Mouse (Mus musculus): ENCODE data around the gene Gbf1. TPM values are rescaled to one million over a fixed set of nuclear protein-coding genes. Genes with fewer than 3 reads are reported as not detected.

The Gbf1 gene
- polyA plus RNA-seq, 1 experiment from 2014 or later = 57.4 TPM

GRCm38 (mm10) chr19:46317546-46317885 lies 165.2 kb downstream of the Gbf1 start:
- H3K27ac ChIP-seq = no peak overlapping the region
- ATAC-seq (ENCODE audit: insufficient number of reproducible peaks, insufficient read depth, low FRiP score, low TSS enrichment, low read depth) = no peak
- peaks cover 100% of the 10 kb centered on the region for H3K27me3 ChIP-seq
- H3K9ac ChIP-seq (replicated peaks) = peak overlapping the region; percentile 59
- H3K4me2 ChIP-seq = peak overlapping the region; percentile 73
- under 1% methylated on average over 47 of the region's 48 CpGs for WGBS
- H3K36me3 ChIP-seq = 0 out of 2 replicates have a peak, but pooled peaks cover 2% of the 10 kb centered on the region
- H3K4me1 ChIP-seq (replicated peaks) = peaks cover 32% of the 10 kb centered on the region
- peak overlapping the region; percentile 49 for H3K4me3 ChIP-seq (replicated peaks)
- no peaks in the 10 kb centered on the region for H3K9me3 ChIP-seq

GRCm38 (mm10) chr19:46318031-46318471 lies 165.7 kb downstream of the Gbf1 start:
- Histone ChIP-seq H3K9me3 (no peaks in the 10 kb centered on the region), H3K4me1 (replicated peaks) (peaks cover 32% of the 10 kb centered on the region), H3K36me3 (no peaks in the 10 kb centered on the region), H3K27ac (no peak overlapping the region), H3K27me3 (peaks cover 100% of the 10 kb centered on the region), H3K9ac (replicated peaks) (peak overlapping the region; percentile 59), H3K4me3 (replicated peaks) (peak overlapping the region; percentile 49), H3K4me2 (peak overlapping the region; percentile 73)
- no peak for ATAC-seq (ENCODE audit: insufficient number of reproducible peaks, insufficient read depth, low FRiP score, low TSS enrichment, low read depth)
- WGBS = 3% methylated on average over 42 of the region's 42 CpGs

DNA sequence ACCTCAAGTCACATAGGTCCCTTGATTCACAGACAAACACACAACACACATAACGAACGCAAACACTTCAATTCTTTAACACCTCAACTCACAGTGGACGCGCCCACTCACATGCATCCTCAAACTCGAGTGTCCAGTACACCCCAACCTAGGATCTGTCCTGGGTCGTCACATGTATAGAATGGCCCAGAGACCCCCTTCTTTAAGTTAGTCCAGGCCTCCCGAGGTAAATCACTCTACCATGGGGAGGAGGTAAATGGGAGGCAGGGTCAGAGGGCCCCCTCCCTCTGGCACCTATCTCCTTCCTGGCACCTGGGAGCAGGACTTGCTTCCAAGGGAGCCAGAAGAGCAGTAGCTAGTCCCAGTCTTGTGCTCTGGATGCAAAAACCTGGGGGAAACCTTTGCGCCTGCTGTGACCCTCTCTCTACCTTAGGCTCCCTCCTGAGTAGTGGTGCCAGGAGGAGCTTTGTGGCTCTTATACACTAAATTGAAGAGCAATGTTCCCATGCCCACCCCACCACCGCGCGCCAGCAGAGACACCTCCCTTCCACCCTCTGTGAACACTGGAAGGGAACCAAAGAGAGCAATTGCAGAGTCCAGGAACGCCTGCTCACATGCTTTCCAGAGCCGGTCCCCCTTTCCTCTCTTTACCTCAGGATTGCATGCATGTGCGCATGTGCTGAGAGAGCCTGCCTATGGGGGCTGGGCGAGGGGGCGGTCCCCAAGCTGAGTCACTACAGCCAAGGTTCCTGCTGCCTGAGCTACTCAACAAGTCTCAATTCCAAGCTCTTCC lies 166.5 kb downstream of the Gbf1 start:
- no peaks in the 10 kb centered on the region for H3K9me3 ChIP-seq
- H3K27me3 ChIP-seq = peaks cover 100% of the 10 kb centered on the region
- ATAC-seq (ENCODE audit: insufficient number of reproducible peaks, insufficient read depth, low FRiP score, low TSS enrichment, low read depth) = no peak
- peak overlapping the region; percentile 49 for H3K4me3 ChIP-seq (replicated peaks)
- H3K4me2 ChIP-seq = peak overlapping the region; percentile 39
- WGBS = 13% methylated on average over 16 of the region's 16 CpGs
- no peaks in the 10 kb centered on the region for H3K36me3 ChIP-seq
- H3K9ac ChIP-seq (replicated peaks) = no peak overlapping the region
- peaks cover 32% of the 10 kb centered on the region for H3K4me1 ChIP-seq (replicated peaks)
- no peak overlapping the region for H3K27ac ChIP-seq

- H3K27me3 ChIP-seq = peaks cover 100% of the 10 kb centered on the region
- H3K4me1 ChIP-seq (replicated peaks) = peaks cover 29% of the 10 kb centered on the region
- no peak overlapping the region for H3K4me3 ChIP-seq (replicated peaks)
- 78% methylated on average over 8 of the region's 8 CpGs for WGBS
- no peak for ATAC-seq (ENCODE audit: insufficient number of reproducible peaks, insufficient read depth, low FRiP score, low TSS enrichment, low read depth)
- H3K9me3 ChIP-seq = no peaks in the 10 kb centered on the region
- H3K36me3 ChIP-seq = no peaks in the 10 kb centered on the region
- no peak overlapping the region for H3K9ac ChIP-seq (replicated peaks)
- H3K27ac ChIP-seq = no peak overlapping the region
- no peak overlapping the region for H3K4me2 ChIP-seq
Observed at GRCm38 (mm10) chr19:46320076-46320785, 167.9 kb downstream of the Gbf1 start.

DNA sequence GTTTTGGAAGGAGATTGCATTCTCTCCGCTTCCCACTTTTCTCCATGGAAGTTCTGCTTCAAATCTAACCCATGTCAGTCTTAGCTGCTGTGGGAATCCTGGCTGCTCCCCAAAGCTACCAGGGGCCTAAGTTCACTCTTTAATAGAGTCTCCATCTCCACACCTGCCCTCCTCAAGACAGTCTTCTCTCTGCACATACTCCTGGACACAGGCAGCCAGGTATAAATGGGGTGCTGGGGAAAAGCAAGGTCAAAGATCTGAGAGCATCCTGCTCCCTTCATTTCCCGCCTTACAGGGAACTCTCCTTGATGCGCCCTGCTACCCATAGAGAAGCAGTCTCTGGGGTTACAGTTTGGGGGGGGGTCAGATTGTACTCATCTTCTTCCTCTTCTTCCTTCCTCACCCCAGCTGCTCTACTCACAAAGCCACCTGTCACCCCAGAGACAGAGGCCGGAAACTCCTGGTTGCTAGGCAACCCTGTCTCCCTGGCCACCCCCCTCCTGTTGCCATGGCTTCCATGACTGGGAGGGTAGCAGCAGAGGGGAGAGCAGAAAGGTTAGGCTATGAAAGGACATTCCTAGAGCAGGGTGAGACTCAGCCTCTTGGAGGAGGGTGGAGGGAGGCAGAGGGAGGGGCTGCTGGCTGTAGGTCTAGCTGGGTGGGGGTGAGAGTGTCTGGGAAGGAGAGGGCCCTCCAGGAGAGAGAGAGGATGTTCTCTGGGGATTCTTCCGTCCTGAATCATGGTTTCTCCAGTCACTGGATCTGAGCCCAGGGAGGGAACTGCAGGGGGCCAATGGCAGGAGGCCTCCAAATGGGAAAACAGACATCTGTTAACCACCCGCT lies 169.0 kb downstream of the Gbf1 start:
- Histone ChIP-seq H3K9ac (replicated peaks) (peak overlapping the region; percentile 28; the same call in 1 of the 2 replicates), H3K4me2 (no peak overlapping the region), H3K36me3 (no peaks in the 10 kb centered on the region), H3K27ac (no peak overlapping the region), H3K4me3 (replicated peaks) (no peak overlapping the region), H3K9me3 (no peaks in the 10 kb centered on the region), H3K4me1 (replicated peaks) (peaks cover 30% of the 10 kb centered on the region), H3K27me3 (peaks cover 100% of the 10 kb centered on the region)
- no peak for ATAC-seq (ENCODE audit: insufficient number of reproducible peaks, insufficient read depth, low FRiP score, low TSS enrichment, low read depth)
- 33% methylated on average over 6 of the region's 6 CpGs for WGBS

DNA sequence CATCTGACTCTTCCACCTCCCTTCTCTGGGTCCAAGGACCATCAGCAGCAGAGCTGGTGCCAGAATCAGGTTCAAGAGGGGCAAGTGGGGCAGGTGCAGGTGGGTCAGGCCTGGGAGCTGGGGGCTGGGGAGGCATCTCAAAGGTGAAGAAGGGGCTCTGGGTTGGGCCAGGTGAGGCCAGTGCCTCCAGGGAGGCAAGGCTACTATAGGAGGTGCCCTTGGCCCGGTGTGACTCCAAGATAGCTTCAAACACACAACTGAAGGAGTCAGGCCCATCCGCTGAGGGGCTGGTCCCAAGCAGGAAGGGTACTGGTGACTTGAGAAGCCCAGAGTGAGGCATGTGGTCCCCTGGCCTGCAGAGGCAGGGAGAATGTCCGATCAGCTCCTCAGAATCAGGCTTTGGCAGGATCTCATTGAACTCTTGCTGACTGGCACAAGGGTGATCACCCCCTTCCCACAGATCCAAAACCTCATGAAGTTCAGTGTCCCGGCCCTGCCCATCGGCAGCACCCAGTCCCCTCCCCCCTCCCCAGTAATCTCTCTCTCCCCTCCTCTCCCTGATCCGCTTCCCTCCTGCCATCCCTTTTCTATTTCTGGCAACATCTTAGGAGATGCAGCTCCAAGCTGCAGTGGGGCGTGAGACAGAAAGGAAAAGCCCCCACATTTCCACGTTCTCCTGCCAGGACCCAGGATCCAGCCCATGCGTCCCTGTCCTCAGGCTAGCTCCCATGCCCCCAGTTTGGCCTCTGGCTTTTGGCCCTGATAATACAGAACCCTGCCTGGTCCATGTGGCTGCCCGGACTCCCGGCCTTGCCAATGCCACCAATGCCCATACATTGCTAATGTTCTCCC lies 170.1 kb downstream of the Gbf1 start:
- Histone ChIP-seq H3K4me3 (replicated peaks) (no peak overlapping the region), H3K9me3 (no peaks in the 10 kb centered on the region), H3K27me3 (peaks cover 100% of the 10 kb centered on the region), H3K27ac (no peak overlapping the region), H3K36me3 (no peaks in the 10 kb centered on the region), H3K9ac (replicated peaks) (no peak overlapping the region), H3K4me2 (no peak overlapping the region), H3K4me1 (replicated peaks) (peaks cover 34% of the 10 kb centered on the region)
- WGBS = 57% methylated on average over 11 of the region's 11 CpGs
- ATAC-seq (ENCODE audit: insufficient number of reproducible peaks, insufficient read depth, low FRiP score, low TSS enrichment, low read depth) = no peak

- Histone ChIP-seq H3K27ac (no peak overlapping the region), H3K27me3 (peaks cover 99% of the 10 kb centered on the region), H3K4me3 (replicated peaks) (no peak overlapping the region), H3K9me3 (no peaks in the 10 kb centered on the region), H3K9ac (replicated peaks) (no peak overlapping the region), H3K4me2 (no peak overlapping the region), H3K36me3 (no peaks in the 10 kb centered on the region), H3K4me1 (replicated peaks) (peaks cover 32% of the 10 kb centered on the region)
- no peak for ATAC-seq (ENCODE audit: insufficient number of reproducible peaks, insufficient read depth, low FRiP score, low TSS enrichment, low read depth)
- 78% methylated on average over 13 of the region's 13 CpGs for WGBS
Observed at GRCm38 (mm10) chr19:46322996-46323572, 170.8 kb downstream of the Gbf1 start.

- Histone ChIP-seq H3K9ac (replicated peaks) (no peak overlapping the region), H3K27me3 (peaks cover 92% of the 10 kb centered on the region), H3K4me1 (replicated peaks) (peaks cover 30% of the 10 kb centered on the region), H3K27ac (no peak overlapping the region), H3K4me2 (no peak overlapping the region), H3K4me3 (replicated peaks) (no peak overlapping the region), H3K36me3 (no peaks in the 10 kb centered on the region), H3K9me3 (no peaks in the 10 kb centered on the region)
- WGBS = 69% methylated on average over 5 of the region's 5 CpGs
- ATAC-seq (ENCODE audit: insufficient number of reproducible peaks, insufficient read depth, low FRiP score, low TSS enrichment, low read depth) = no peak
Observed at GRCm38 (mm10) chr19:46323716-46324115, 171.4 kb downstream of the Gbf1 start.

GRCm38 (mm10) chr19:46324366-46324765 lies 172.1 kb downstream of the Gbf1 start:
- peaks cover 30% of the 10 kb centered on the region for H3K4me1 ChIP-seq (replicated peaks)
- H3K4me2 ChIP-seq = no peak overlapping the region
- no peak for ATAC-seq (ENCODE audit: insufficient number of reproducible peaks, insufficient read depth, low FRiP score, low TSS enrichment, low read depth)
- 65% methylated on average over 11 of the region's 11 CpGs for WGBS
- H3K27ac ChIP-seq = no peak overlapping the region
- peaks cover 91% of the 10 kb centered on the region for H3K27me3 ChIP-seq
- H3K9me3 ChIP-seq = no peaks in the 10 kb centered on the region
- H3K9ac ChIP-seq (replicated peaks) = no peak overlapping the region
- H3K36me3 ChIP-seq = no peaks in the 10 kb centered on the region
- no peak overlapping the region for H3K4me3 ChIP-seq (replicated peaks)

- Histone ChIP-seq H3K4me1 (replicated peaks) (peaks cover 36% of the 10 kb centered on the region), H3K9me3 (no peaks in the 10 kb centered on the region), H3K36me3 (no peaks in the 10 kb centered on the region), H3K4me2 (no peak overlapping the region), H3K27ac (no peak overlapping the region), H3K4me3 (replicated peaks) (no peak overlapping the region), H3K9ac (replicated peaks) (no peak overlapping the region), H3K27me3 (peaks cover 87% of the 10 kb centered on the region)
- WGBS = 67% methylated on average over 5 of the region's 5 CpGs
- no peak for ATAC-seq (ENCODE audit: insufficient number of reproducible peaks, insufficient read depth, low FRiP score, low TSS enrichment, low read depth)
Observed at GRCm38 (mm10) chr19:46324918-46325317, 172.6 kb downstream of the Gbf1 start.

All from limb, embryonic 12.5 days (tissue).